Mouse (Mus musculus) thymus, postnatal 25 days (tissue): ENCODE measurements around the gene Lypla2.
A peak's percentile ranks its signal among the peaks of the same experiment; 100 is the strongest.
"Not testable (repeated sequence)": the region's sequence is repeated elsewhere in the genome, so short reads cannot be mapped to it uniquely, and the experiment has no call there.

Source experiments
- DNase-seq: peaks from one replicate; pipeline ENCODE4 v3.0.0; 2022

Gene Lypla2

GRCm38 (mm10) chr4:135946659-135947301 lies 25.6 kb downstream of the Lypla2 start:
- DNase-seq = peak; percentile 21

DNA sequence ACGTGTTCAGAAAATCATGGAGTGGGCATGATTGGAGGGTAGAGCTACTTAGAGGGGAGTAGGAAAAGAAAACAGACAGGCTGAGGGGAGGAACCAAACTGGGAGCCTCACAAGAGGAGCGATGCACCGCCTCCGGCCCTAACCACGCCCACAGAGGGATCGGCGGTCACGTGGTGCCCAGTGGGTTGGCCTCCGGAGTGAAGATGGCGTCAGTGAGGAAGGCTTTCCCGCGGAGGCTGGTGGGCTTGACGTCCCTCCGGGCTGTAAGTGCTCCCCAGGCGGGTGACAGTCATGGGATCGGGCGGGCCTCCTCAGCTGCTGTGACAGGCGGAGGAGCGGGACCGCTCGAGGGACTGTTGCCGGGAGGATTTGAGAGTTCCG lies 26.2 kb downstream of the Lypla2 start, which contains the start of gene Hmgcl:
Gene Hmgcl, plus strand, starts transcription at position 171 of the 381 bp plus-strand sequence.
- peak; percentile 96 for DNase-seq

DNA sequence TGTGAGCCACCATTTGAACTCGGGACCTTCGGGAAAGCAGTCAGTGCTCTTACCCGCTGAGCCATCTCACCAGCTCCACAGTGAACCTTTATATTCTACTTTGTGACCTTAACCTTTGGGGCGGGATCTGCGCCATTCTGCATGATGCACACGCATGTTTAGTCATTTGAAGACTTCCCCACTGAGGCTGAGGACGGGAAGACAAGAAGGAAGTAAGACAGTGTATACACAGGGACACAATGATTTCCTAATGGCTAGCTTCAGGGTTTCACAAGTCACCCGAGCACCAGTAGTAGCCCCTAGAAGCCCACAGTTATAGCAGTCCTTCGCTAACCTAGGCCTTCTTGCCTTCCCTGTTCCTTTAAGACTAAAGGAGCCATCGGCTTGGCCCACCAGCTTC lies 26.7 kb downstream of the Lypla2 start:
- no peak for DNase-seq

- DNase-seq = no peak
These were observed 29.0 kb downstream of the Lypla2 start for GRCm38 (mm10) chr4:135943389-135943788.

DNA sequence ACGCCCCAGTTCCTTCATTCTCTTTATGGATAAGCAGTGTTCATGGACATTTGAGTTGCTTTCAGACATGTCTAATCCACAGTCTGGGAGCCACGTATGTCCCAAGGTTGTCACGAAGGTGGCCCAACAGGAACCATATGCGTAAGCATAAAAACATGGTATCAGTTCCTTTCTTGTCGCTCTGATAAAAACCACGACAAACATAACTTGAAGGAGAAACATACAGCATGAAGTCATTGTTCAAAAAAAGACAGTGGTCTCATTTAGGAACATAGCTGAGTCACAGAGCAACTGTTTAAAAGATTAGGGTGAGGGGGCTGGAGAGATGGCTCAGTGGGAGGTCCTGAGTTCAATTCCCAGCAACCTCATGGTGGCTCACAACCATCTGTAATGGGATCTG lies 30.2 kb downstream of the Lypla2 start:
- no peak for DNase-seq

- not testable (repeated sequence) for DNase-seq
These were observed 31.4 kb downstream of the Lypla2 start for GRCm38 (mm10) chr4:135941026-135941425.

DNA sequence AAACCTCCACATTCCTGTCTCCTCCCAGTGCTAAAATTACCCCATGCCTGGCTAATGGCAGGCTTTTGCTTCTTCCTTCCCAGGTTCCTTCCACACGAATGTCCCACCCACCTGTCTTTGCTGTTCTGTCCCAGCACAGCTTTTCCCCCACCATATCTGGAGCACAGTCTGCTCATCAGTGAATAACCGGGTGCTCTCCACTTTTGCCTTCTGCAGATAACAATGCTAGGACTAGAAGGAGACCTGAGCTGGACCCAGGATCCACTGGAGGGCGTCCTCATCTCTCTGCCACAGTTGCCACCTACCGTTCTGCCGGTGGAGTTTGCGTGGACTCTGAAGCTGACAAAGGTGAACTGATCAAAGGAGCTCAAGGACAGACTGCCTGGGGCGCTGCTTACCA lies 33.6 kb downstream of the Lypla2 start:
- DNase-seq = no peak

- no peak for DNase-seq
These were observed 36.9 kb downstream of the Lypla2 start for GRCm38 (mm10) chr4:135935502-135935901.

- no peak for DNase-seq
These were observed 37.5 kb downstream of the Lypla2 start for GRCm38 (mm10) chr4:135934708-135935500.

GRCm38 (mm10) chr4:135931832-135932231 lies 40.6 kb downstream of the Lypla2 start:
- DNase-seq = peak; percentile 48

GRCm38 (mm10) chr4:135930239-135930638 lies 42.2 kb downstream of the Lypla2 start:
- no peak for DNase-seq

DNA sequence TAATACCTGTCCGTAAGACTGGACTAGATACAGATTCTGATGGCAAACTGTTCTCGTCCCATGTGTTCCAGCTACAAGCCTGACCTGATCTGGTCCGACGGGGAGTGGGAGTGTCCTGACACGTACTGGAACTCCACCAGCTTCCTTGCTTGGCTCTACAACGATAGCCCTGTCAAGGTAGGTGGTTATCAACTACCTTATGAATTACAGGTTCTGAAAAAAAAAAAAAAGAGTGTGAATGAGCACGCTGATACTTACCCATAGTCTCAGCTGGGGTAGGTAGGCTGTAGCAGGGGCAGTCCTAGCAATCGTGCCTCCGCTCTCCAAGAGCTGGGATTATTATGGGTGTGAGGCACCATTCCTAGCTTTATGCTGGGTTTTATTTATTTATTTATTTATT lies 42.6 kb downstream of the Lypla2 start:
- no peak for DNase-seq

- DNase-seq = no peak
These were observed 43.0 kb downstream of the Lypla2 start for GRCm38 (mm10) chr4:135929405-135929804.

DNA sequence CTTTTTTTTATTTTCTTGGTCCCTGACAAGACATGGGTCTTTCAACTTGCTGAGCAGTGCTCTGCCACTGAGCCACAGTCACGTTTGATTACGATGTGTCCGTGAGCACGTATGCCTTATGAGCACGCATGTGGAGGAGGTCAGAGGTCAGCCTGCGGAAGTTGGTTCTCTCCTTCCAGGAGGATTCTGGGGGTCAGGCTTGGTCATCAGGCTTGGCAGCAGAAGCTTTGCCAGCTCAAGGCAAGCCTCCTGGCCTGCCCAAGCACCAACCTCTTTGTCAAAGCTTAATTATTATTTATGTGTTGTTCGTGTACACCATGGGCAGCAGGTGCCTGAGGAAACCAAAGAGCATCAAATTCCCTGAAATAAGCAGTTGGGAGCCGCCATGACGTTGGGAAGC lies 44.0 kb downstream of the Lypla2 start:
- no peak for DNase-seq

DNA sequence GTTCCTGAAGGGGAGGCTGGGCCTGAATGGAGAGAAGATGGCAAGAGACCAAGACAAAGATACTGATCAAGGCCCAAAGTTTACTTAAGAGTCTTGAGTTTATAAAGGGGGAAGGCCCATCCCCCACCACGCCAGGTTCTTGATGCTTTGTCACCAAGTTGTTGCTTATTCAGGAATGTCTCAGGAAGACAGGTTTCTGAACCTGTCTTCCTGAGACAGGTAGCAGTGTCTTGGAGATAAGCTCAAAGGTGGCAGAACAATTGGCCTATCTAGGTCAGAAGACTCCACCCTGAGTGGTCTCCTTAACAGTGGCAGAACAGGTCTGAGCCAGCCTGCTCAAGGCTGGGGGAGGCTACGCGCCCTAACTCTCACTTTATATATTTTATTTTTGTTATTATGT lies 45.6 kb downstream of the Lypla2 start:
- DNase-seq = no peak

DNA sequence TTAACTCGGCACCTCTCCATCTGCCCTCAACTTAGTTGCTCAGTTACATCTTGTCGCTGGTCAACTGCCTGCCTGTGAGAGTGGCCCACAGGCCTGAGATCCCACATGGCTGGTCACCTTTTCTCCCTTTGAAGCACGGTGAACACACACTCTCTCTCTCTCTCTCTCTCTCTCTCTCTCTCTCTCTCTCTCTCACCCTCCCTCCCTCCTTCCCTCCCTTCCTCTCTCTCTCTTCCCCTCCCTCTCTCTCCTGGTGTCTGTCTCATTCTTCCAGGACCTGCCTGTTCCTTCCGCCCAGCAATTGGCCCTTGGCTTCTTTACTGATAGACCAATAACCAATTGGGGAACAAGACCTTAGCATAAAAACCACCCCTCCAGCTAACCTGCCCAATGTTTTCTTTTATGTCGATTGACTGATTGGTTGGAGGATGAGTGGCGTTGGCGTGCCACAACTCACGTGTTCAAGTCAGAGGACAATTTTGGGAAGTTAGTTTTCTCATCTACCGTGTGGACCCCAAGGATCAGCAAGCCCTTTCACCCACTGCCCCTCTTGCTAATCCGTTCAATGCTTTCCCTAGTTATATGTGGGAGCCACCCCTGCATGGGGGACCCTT lies 46.1 kb downstream of the Lypla2 start:
- no peak for DNase-seq

DNA sequence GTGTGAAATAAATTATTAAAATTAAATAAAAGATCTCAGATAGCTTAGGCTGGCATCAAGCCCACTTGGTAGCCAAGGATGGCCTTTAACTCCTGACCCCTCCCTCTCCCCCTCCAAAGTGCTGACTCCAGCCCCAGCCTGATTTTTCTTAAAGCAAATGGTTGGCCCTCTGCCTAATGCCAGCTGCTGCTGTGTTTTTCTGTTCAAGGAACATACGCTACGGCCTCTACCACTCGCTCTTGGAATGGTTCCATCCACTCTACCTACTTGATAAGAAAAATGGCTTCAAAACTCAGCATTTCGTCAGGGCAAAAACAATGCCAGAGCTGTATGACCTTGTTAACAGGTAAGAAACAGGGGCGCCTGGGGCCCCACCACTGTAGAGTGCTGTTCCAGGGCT lies 47.1 kb downstream of the Lypla2 start:
- DNase-seq = no peak

- no peak for DNase-seq
These were observed 48.0 kb downstream of the Lypla2 start for GRCm38 (mm10) chr4:135924418-135924817.

- DNase-seq = no peak
These were observed 50.2 kb downstream of the Lypla2 start for GRCm38 (mm10) chr4:135922190-135922589.

GRCm38 (mm10) chr4:135921257-135922120 lies 50.9 kb downstream of the Lypla2 start:
- peak; percentile 25 for DNase-seq

DNA sequence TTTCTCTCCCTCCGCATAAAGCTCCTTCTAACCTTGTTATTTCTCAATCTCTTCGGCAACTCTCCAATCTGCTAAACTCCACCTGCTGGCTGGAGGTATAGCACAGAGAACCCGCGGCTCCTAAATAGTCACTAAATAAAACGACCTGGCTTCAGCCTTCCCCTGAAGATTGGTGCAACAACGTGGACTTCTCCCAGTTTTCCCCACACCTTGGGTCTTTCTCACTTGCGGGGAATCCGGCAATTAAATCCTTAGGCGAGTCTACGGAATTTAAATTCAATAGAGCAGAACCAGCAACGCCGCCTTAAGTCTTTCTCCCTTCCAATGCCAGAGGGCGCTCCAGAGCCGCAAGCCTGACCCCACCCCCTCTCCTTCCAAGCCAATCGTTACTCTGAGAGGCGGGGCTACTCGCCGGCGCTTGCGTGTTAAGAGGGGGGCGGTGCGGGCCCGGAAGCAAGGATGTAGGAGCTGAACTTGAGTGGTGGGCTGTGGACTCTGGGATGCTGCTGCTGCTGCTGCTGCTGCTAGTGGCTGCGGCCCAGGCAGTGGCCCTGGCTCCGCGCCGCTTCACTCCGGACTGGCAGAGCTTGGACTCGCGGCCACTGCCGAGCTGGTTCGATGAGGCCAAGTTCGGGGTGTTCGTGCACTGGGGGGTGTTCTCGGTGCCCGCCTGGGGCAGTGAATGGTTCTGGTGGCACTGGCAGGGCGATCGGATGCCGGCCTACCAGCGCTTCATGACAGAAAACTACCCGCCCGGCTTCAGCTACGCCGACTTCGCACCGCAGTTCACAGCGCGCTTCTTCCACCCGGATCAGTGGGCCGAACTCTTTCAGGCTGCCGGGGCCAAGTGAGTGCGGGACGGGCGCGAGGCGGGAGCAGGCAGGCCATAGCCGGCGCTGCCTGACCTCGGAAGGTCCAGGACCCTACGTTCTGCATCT lies 51.9 kb downstream of the Lypla2 start, which contains the start of gene Fuca1:
Gene Fuca1, plus strand, starts transcription at position 432 of the 938 bp plus-strand sequence.
- peak; percentile 98 for DNase-seq

DNA sequence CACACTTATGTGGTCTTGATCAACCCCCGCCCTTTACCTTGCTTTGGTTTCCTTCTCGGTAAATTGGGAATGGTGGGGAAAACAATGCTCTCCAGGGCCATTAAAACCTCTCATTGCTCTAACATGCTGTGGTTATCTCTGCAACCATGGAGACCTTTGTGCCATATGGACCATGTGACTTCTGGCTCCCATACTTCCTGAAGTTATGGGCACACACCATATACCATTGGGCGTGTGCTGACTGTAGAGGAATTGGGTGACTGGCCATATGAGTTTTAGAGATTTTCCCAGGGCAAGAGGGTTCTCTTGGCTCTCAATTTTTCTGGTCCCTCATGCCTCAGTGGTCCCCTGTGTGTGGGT lies 53.2 kb downstream of the Lypla2 start:
- DNase-seq = no peak
